Mouse (Mus musculus): ENCODE measurements at regions not wholly inside any gene's neighbourhood (a gene's known extent, or its start where the extent isn't known, plus 50 kb on each side); places are given as distances from the start of the nearest gene placed in this dataset.

- TF ChIP-seq CTCF (conservative IDR thresholded peaks at IDR 0.05; ENCODE audit: insufficient read depth, insufficient read length, low read depth, low read length) (no peak), POLR2A (IDR thresholded peaks at IDR 0.05; ENCODE audit: low read depth, low read length) (no peak)
Observed at GRCm38 (mm10) chr4:22986763-22987468, 498.8 kb upstream of the Pou3f2 start.
